Mouse (Mus musculus) G1E (cell line): Measurements from ENCODE around the gene Nedd4. TPM values are rescaled to one million over a fixed set of nuclear protein-coding genes. Genes with fewer than 3 reads are reported as not detected.

Experiments used
- ATAC-seq: 2 replicates; pipeline ENCODE4 v1.8.0; 2016; ENCODE audit warnings: mild to moderate bottlenecking; ENCODE audit not compliant: insufficient number of reproducible peaks, poor library complexity, low FRiP score, severe bottlenecking; ENCODE audit errors: extremely low read depth
- DNase-seq: peaks from one replicate; pipeline ENCODE4 v3.0.0; 2012; ENCODE audit warnings: low spot score
- H3K27me3 ChIP-seq: 2 replicates; pipeline ENCODE4 v1.6.1; 2012; ENCODE audit warnings: mild to moderate bottlenecking, low read length, inconsistent platforms; ENCODE audit not compliant: insufficient read depth
- H3K36me3 ChIP-seq: replicated peaks from 2 replicates; pipeline ENCODE3; 2012; ENCODE audit warnings: mild to moderate bottlenecking, inconsistent platforms
- H3K4me1 ChIP-seq: 2 replicates; pipeline ENCODE4 v1.6.1; 2012; ENCODE audit warnings: low read depth, low read length, inconsistent platforms, mixed read lengths; ENCODE audit not compliant: insufficient read depth
- H3K4me3 ChIP-seq: 2 replicates; pipeline ENCODE4 v1.5.1; 2012; ENCODE audit warnings: low read depth, mild to moderate bottlenecking, inconsistent platforms, low read length, moderate library complexity, mixed read lengths
- H3K9me3 ChIP-seq: replicated peaks from 2 replicates; pipeline ENCODE4 v1.6.1; 2012; ENCODE audit warnings: inconsistent platforms
- CTCF ChIP-seq: IDR thresholded peaks from 2 replicates; pipeline ENCODE4 v1.5.1; 2012; ENCODE audit warnings: low read depth, low read length, inconsistent platforms, mixed read lengths
- GATA1 ChIP-seq: IDR thresholded peaks from 2 replicates; pipeline ENCODE4 v1.6.1; 2012; ENCODE audit warnings: borderline replicate concordance, low read length, inconsistent platforms, mixed read lengths
- GATA2 ChIP-seq: IDR thresholded peaks from 2 replicates; pipeline ENCODE4 v1.6.1; 2012; ENCODE audit warnings: low read depth, low read length, inconsistent platforms, borderline replicate concordance
- POLR2AphosphoS5 ChIP-seq: IDR thresholded peaks from 2 replicates; pipeline ENCODE4 v1.6.1; 2012; ENCODE audit warnings: low read depth, low read length, inconsistent platforms; ENCODE audit not compliant: insufficient replicate concordance
- TAL1 ChIP-seq: conservative IDR thresholded peaks from 2 replicates; pipeline ENCODE4 v1.6.1; 2012; ENCODE audit warnings: low read depth, low read length, inconsistent platforms, mixed read lengths
- polyA plus RNA-seq: library from polyadenylated mRNA; stranded (reverse); fragments of >175 nt; gene quantifications from 2 replicates; pipeline ENCODE4 v1.2.3, GENCODE M21; 2012
- total RNA-seq, 2 experiments: library from RNA; stranded (forward) in 1 of 2; stranded (reverse) in 1 of 2; fragments of 200-1000 nt in 1 of 2; fragments of >200 nt in 1 of 2; fragmentation: Nextera tagmentation in 1 of 2; gene quantifications; 2 replicates each; pipeline ENCODE4 v1.2.3; 2014 to 2017

Nedd4 gene
- total and polyA plus RNA-seq, 3 experiments, result 562 to 869 (median 707) TPM

DNA sequence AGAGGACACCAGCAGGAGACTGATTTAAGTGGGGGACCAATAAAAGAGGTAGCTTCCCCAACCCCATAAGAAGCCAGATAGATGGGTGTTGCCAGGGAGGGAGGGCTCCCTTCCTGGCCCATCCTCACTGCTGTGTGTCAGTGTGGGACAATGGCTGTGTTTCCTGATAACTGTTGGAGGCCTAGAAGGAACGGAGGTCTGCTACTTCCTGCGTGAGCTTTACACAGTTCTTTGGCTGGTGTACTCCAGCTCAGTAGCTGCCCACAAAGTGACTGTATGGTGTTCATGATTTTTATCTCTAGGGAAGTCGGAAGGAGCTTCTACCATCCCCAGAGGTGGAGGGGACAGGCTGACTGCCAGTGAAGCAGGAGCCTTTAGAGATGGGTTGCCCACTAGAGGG, 5.2 kb upstream of the Nedd4 start:
- H3K9me3 ChIP-seq, result no peaks in the 10 kb centered on the region
- TF ChIP-seq POLR2AphosphoS5, result no peak
- TF ChIP-seq TAL1, result no peak
- no peak for TF ChIP-seq CTCF
- no peak for TF ChIP-seq GATA1
- no peak for TF ChIP-seq GATA2
- H3K4me3 ChIP-seq, result peak overlapping the region; percentile 21; the same call in 1 of the 2 replicates
- H3K4me1 ChIP-seq, result peaks cover 69% of the 10 kb centered on the region
- ATAC-seq, result peak; percentile 63
- peak; percentile 41 for DNase-seq
- H3K36me3 ChIP-seq, result no peaks in the 10 kb centered on the region
- peaks cover 6% of the 10 kb centered on the region for H3K27me3 ChIP-seq

DNA sequence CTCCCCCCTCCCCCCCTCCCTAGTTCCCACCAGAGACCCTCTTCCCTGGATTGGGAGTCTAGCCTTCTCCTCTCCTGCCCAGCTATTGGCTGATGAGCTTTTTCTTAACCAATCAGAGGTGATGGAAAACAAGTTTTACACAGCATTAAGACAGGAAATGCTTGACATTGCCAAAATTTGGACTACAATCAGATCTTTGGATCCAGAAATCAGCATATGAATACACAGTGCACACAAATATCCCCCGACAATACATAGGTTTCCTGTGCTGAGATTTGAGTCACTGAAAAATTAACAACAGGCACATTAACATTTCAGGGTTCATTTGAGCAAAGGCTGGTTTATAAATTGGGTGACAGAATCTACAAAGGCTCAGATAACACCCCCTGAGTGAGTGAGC, 4.5 kb upstream of the Nedd4 start:
- H3K4me1 ChIP-seq, result peaks cover 69% of the 10 kb centered on the region
- DNase-seq, result no peak
- ATAC-seq, result no peak
- TF ChIP-seq TAL1 (no peak), GATA2 (no peak), CTCF (no peak)
- no peaks in the 10 kb centered on the region for H3K36me3 ChIP-seq
- H3K4me3 ChIP-seq, result no peak overlapping the region
- 0 out of 2 replicates have a peak, but pooled peaks cover 1% of the 10 kb centered on the region for H3K27me3 ChIP-seq
- no peaks in the 10 kb centered on the region for H3K9me3 ChIP-seq

DNA sequence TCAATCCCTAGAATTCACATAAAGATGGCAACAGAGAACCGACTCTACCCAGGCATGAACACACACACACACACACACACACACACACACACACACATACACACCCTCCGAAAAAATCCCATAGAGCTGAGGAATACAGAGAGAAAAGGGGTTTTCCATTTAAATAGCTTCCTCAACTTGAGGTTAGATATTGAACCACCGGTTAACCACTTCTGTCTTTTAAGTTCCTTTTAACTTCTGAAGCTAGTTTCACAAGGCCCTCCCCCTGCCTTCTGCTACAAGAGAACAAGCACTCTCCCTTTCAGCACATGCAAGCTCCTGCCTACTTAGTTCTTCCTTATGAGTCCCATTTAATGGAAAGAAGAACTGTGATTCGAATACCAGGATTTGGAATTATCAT, 2.0 kb upstream of the Nedd4 start:
- DNase-seq (no peak), ATAC-seq (no peak)
- no peaks in the 10 kb centered on the region for H3K9me3 ChIP-seq
- H3K4me1 ChIP-seq, result peaks cover 76% of the 10 kb centered on the region
- no peak for TF ChIP-seq POLR2AphosphoS5
- no peak for TF ChIP-seq GATA1
- TF ChIP-seq TAL1, result no peak
- no peak for TF ChIP-seq CTCF
- no peak for TF ChIP-seq GATA2
- no peak overlapping the region for H3K4me3 ChIP-seq
- H3K27me3 ChIP-seq, result no peaks in the 10 kb centered on the region
- H3K36me3 ChIP-seq, result peaks cover 17% of the 10 kb centered on the region

- no peaks in the 10 kb centered on the region for H3K27me3 ChIP-seq
- no peak overlapping the region for H3K4me3 ChIP-seq
- TF ChIP-seq GATA1 (no peak), CTCF (no peak), TAL1 (no peak), GATA2 (no peak), POLR2AphosphoS5 (no peak)
- H3K36me3 ChIP-seq, result peaks cover 24% of the 10 kb centered on the region
- H3K9me3 ChIP-seq, result no peaks in the 10 kb centered on the region
- ATAC-seq (no peak), DNase-seq (no peak)
- peaks cover 76% of the 10 kb centered on the region for H3K4me1 ChIP-seq
Measured at GRCm38 (mm10) chr9:72660911-72661310, 1.2 kb upstream of the Nedd4 start.

GRCm38 (mm10) chr9:72661561-72661894, 618 bp upstream of the Nedd4 start:
- peaks cover 28% of the 10 kb centered on the region for H3K36me3 ChIP-seq

GRCm38 (mm10) chr9:72662691-72663533, 766 bp downstream of the Nedd4 start:
- peaks cover 69% of the 10 kb centered on the region for H3K4me1 ChIP-seq
- no peaks in the 10 kb centered on the region for H3K9me3 ChIP-seq
- ATAC-seq (peak; percentile 41; the same call in 1 of the 2 replicates), DNase-seq (peak; percentile 67)
- TF ChIP-seq GATA2, result no peak
- TF ChIP-seq CTCF, result no peak
- no peak for TF ChIP-seq GATA1
- no peak for TF ChIP-seq TAL1
- TF ChIP-seq POLR2AphosphoS5, result no peak
- H3K36me3 ChIP-seq, result peaks cover 41% of the 10 kb centered on the region
- no peaks in the 10 kb centered on the region for H3K27me3 ChIP-seq
- H3K4me3 ChIP-seq, result peak overlapping the region; percentile 84

More at GRCm38 (mm10) chr9:72661561-72661894, 618 bp upstream of the Nedd4 start:
- Histone ChIP-seq H3K9me3 (no peaks in the 10 kb centered on the region), H3K27me3 (no peaks in the 10 kb centered on the region), H3K4me3 (peak overlapping the region; percentile 84), H3K4me1 (peaks cover 72% of the 10 kb centered on the region)
- ATAC-seq (no peak), DNase-seq (no peak)
- no peak for TF ChIP-seq TAL1
- no peak for TF ChIP-seq GATA2
